Mouse (Mus musculus): Measurements from ENCODE around the gene Rgl2.

DNA sequence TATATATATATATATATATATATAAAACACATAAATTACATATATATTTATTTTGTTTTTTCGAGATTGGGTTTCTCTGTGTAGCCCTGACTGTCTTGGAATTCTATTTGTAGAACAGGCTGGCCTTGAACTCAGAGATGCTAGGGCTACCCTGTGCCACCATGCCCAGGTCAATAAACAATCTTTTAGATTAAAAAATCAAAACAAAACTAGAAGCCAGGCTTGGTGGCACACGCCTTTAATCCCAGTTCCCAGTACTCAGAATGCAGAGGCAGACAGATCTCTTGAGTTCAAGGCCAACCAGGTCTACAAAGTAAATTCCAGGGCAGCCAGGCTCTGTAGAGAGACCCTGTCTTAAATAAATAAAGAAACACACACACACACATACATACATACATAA, 38.0 kb upstream of the Rgl2 start:
- TF ChIP-seq ELF1 (IDR thresholded peaks at IDR 0.05; ENCODE audit: low read depth, low read length) = no peak
- no peak for TF ChIP-seq POLR2A (IDR thresholded peaks at IDR 0.05; ENCODE audit: control insufficient read depth in 1 of 2, insufficient read depth in 1 of 2, low read depth in 1 of 2, low read length in 2 of 2, poor library complexity in 1 of 2)
